Mouse (Mus musculus): ENCODE measurements around the gene S100g. TPM values are rescaled to one million over a fixed set of nuclear protein-coding genes. Genes with fewer than 3 reads are reported as not detected.

The S100g gene
- total RNA-seq (2021) = not detected
- long read RNA-seq, experiment 1 = 0 reads
- long read RNA-seq, experiment 2 = 0 reads

- no peak for DNase-seq (ENCODE audit: low spot score)
These were observed at the start of gene S100g for GRCm38 (mm10) chrX:162964383-162964782. TSS of gene S100g (minus strand) at chrX:162964599.

DNA sequence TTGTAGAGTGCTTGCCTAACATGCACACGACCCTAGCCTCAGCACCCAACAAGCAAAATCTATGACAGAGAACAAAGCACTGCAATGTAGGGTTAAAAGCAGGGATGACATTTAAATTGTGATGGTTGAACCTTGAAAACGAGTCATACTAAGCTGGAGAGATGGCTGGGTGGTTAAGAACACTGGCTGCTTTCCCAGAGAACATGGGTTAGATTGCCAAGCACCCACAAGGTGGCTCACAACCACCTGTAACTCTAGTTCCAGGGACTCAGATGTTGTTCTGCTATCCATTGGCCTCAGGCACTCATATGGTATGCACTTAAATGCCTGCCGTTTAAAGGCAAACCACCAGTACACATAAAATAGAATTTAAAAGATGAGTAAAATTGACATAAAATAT is 27.7 kb upstream of the S100g start:
- no peak for DNase-seq (ENCODE audit: low spot score)

DNA sequence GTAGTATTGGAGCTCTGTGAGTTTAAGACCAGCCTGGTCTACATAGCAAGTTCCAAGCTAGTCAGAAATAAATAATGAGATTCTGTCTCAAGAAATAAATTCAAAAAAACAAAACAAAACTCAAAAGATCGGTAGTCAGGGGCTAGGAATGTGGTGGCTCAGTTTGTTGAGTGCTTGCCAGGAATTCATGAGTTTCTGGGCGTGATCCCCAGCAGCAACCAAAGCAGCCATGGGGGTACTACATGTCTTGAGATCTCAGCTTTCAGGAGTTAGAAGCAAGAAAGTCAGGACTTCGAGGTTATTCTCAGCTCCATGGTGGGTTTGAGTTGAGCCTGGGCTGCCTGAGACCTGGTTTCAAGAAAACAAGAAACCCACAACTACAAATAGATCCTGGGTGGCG is 27.0 kb upstream of the S100g start:
- no peak for DNase-seq (ENCODE audit: low spot score)

- no peak for DNase-seq (ENCODE audit: low spot score)
These were observed 22.6 kb upstream of the S100g start for GRCm38 (mm10) chrX:162986876-162987495.

GRCm38 (mm10) chrX:162976194-162976593 is 11.8 kb upstream of the S100g start:
- no peak for DNase-seq (ENCODE audit: low spot score)

- no peak for DNase-seq (ENCODE audit: low spot score)
These were observed 3.1 kb upstream of the S100g start for GRCm38 (mm10) chrX:162967456-162967855.

DNA sequence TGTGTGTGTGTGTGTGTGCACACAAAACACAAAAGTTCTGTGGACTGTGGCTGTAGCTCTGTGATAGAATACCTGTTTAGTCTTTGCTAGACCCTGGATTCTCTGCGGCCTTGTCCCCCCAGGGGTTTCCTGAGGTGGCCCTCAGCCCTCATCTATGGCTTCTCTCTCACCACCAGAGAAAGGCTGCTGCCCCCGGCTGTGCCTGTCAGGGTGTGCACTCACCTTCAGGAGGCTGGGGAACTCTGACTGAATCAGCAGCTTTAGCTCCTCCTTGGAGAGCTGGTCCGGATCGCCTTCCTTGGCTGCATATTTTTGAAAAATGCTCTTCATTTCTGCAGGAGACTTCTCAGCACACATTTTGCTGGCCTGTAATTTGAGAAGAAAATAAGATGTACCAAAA is 559 bp downstream of the S100g start:
- no peak for DNase-seq (ENCODE audit: low spot score)

DNA sequence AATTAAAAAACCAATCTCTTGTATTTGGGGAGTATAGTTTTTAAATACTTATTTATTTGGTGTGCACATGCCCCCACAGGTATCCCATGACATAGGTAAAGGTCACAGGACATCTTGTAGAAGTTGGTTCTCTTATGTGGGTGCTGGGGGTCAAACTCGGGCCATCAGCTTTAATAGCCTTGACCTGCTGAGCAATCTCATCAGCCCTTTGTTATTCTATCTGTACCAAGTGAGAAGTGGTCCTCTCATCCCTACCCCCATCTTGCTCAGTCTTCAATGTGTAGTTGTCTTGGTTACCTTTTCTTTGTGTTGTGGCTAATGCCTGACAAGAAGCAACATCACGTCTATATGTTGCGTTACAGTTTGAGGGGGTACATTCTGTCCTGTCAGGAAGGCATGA is 6.5 kb downstream of the S100g start:
- no peak for DNase-seq (ENCODE audit: low spot score)

- peak; percentile 11 for DNase-seq (ENCODE audit: low spot score)
These were observed 14.5 kb downstream of the S100g start for GRCm38 (mm10) chrX:162949811-162950439.

- no peak for DNase-seq (ENCODE audit: low spot score)
These were observed 22.4 kb downstream of the S100g start for GRCm38 (mm10) chrX:162942027-162942426.

DNA sequence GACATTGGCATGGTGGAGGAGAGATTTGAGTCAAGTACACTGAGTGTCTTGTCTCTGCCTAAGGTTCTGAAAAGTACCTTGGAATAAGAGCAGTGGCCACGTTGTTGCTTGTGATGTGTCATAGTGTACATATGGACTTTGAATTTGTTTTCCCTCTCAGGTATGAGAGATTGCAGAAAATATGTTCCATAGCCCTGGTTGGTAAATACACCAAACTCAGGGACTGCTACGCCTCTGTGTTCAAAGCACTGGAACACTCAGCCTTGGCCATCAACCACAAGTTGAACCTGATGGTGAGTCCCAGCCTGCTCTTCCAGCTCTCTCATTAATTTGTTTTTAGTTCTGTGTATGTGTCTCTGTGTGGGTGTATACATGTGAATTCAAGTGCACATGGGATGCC is 32.9 kb downstream of the S100g start:
- no peak for DNase-seq (ENCODE audit: low spot score)

DNA sequence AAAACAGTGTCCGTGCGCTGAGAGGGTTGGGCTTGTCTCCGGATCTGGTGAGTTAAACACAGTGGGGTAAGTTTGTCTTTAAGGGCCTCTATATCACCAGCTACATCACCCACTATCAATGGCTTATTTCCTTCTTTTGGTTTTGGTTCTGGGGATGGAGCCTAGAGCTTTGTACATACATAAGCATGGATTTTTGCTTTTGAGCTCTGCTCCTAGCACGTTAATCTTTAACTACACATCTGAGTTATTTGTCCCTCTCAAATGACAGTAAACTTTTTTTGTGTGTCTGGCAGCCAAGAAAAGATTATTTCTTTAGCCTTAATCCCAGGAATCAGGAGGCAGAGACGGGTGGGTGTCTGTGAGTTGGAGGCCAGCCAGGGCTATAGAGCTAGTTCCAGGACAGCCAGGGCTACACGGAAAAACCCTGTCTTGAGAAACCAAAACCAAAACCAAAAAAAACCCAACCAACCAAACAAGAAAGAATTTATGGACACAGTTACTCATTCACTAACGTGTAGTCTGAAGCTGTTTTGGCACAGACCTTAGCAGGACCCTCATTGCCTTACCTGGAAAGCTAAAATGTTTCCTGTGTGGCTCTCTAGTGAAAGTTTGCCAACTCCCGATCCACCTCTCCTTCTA is 42.8 kb downstream of the S100g start:
- DNase-seq (ENCODE audit: low spot score) = no peak

GRCm38 (mm10) chrX:162915697-162916096 is 48.7 kb downstream of the S100g start:
- peak; percentile 37 for DNase-seq (ENCODE audit: low spot score)

DNA sequence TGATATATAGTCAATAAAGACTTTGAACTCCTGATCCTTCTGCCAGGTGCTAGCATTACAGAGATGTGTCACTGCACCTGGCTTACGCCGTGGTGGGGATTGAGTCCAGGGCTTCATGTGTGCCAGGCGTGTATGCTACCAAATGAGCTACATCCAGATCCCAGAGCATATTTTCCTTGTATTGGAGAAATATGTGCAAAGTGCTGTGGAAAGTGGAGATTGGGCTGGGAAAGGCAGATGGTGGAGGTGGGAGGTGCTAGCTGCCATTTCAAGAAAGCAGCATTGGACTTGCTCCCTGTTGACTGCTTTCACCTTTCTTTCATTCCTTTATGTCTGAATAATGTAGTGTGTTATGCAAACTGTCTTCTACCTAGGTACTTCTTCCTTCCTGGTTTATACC is 50.7 kb downstream of the S100g start:
- no peak for DNase-seq (ENCODE audit: low spot score)

Other genes starting within 250 kb of the S100g start
- gene Rbbp7, start 204.2 kb downstream of the S100g start, total RNA-seq (2021) = 10 to 100 TPM; 84.3 to 85.5 TPM
- 1 to 10 TPM; 7.3 to 7.7 TPM for gene Txlng, start 135.1 kb downstream of the S100g start, total RNA-seq (2021)
- gene Syap1, start 76.2 kb downstream of the S100g start, total RNA-seq (2021) = 10 to 100 TPM; 25.1 to 28.7 TPM
- gene Ctps2, start 63.4 kb downstream of the S100g start, total RNA-seq (2021) = 1 to 10 TPM; 5.0 to 5.4 TPM

Measured in gastrocnemius, adult 18-20 months (tissue).